In the genomic region with DNA sequence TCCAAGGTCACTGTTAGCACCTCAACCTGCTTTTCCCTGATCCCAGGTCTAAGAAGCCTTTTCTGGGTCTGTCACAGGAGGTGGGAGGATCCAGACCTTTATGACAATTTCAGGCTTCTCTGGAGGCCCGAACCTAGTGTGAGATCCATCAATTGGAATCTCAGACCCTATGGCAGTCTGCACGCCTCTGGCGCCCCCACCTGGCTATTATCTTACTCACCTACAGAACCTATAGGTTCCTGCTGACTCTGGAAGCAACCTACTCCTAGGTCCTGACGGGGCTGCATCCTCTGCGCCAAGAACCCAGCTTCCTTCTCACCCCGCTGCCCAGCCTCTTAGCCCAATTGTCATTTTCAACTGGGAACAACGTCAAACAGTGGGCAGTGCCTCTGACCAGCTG, we compare ENCODE assay signal across 10 mouse cellular contexts. TPM values are rescaled to one million over a fixed set of nuclear protein-coding genes. Genes with fewer than 3 reads are reported as not detected.
A peak's percentile ranks its signal among the peaks of the same experiment; 100 is the strongest.
DNase-seq lines count a peak whose midpoint lies in the region; ATAC-seq and TF ChIP-seq lines count a peak whose summit lies in the region.
"Had no signal": no experiment of that assay in that cellular context is flagged by ENCODE, and none has a peak within 500 bp of the region (broad histone marks: within the 10 kb centered on the region; RNA-seq: fewer than 3 reads in every experiment).

No protein-coding gene starts in this region.

- H3K4me2 ChIP-seq in heart, embryonic 12.5 days: no peak overlapping the region

- H3K4me1 ChIP-seq in thymus, adult 2 months (replicated peaks; ENCODE audit: control insufficient read depth, insufficient read depth, low read length): peaks cover 22% of the 10 kb centered on the region
- H3K4me1 ChIP-seq in heart, embryonic 12.5 days (replicated peaks): no peaks in the 10 kb centered on the region

- no peaks in the 10 kb centered on the region for H3K36me3 ChIP-seq in thymus, adult 2 months (ENCODE audit: control insufficient read depth, insufficient read depth, low read length)
- no peaks in the 10 kb centered on the region for H3K36me3 ChIP-seq in heart, embryonic 12.5 days

- no peak overlapping the region for H3K4me3 ChIP-seq in thymus, adult 2 months (ENCODE audit: control insufficient read depth, insufficient read depth, low read length)
- H3K4me3 ChIP-seq in heart, embryonic 12.5 days: no peak overlapping the region

- H3K9me3 ChIP-seq in heart, embryonic 12.5 days (replicated peaks): no peaks in the 10 kb centered on the region

- no peak for TF ChIP-seq POLR2A in thymus, adult 2 months (IDR thresholded peaks at IDR 0.05; ENCODE audit: control insufficient read depth, extremely low read depth, insufficient read depth, low read length, poor library complexity)

- TF ChIP-seq CTCF in thymus, adult 2 months (IDR thresholded peaks at IDR 0.05; ENCODE audit: borderline replicate concordance, control insufficient read depth, extremely low read depth, insufficient read depth, low read length, poor library complexity): peak; percentile 23; the same call in 1 of the 2 replicates

- DNase-seq in cerebellum, adult 11-12 months: peak; percentile 74
- peak; percentile 67 for DNase-seq in thymus, adult 2 months
- DNase-seq in thymus, adult 18-20 months: no peak
- peak; percentile 74 for DNase-seq in retina, embryonic 14.5 days (ENCODE audit: low spot score)
- DNase-seq in right cerebral cortex, adult 18-20 months: no peak

- no peak overlapping the region for H3K27ac ChIP-seq in thymus, adult 2 months (ENCODE audit: control insufficient read depth, insufficient read depth, low read length)
- H3K27ac ChIP-seq in heart, embryonic 12.5 days (ENCODE audit: poor library complexity, severe bottlenecking): no peak overlapping the region

- WGBS in thymus, adult 2 months: 21% methylated on average over 7 of the region's 7 CpGs
- WGBS in heart, embryonic 12.5 days: 19% methylated on average over 7 of the region's 7 CpGs

- ATAC-seq in cerebellum, adult (ENCODE audit: insufficient number of reproducible peaks, low FRiP score, low TSS enrichment): no peak
- peak; percentile 75 for ATAC-seq in granulocyte monocyte progenitor cell, adult 5-6 weeks (replicated peaks; ENCODE audit: poor library complexity, severe bottlenecking)
- no peak for ATAC-seq in heart, embryonic 12.5 days (ENCODE audit: insufficient number of reproducible peaks, low FRiP score)
- ATAC-seq: Patski had no signal

- no peak overlapping the region for H3K9ac ChIP-seq in heart, embryonic 12.5 days

- H3K27me3 ChIP-seq in thymus, adult 2 months (ENCODE audit: control insufficient read depth, insufficient read depth, low read length): no peaks in the 10 kb centered on the region
- H3K27me3 ChIP-seq in heart, embryonic 12.5 days (replicated peaks): peaks cover 20% of the 10 kb centered on the region
- H3K27me3 ChIP-seq: Patski had no signal

RNA-seq across cellular contexts. Expression of a gene that starts 10.7 kb away (rescaled TPM):
- polyA plus RNA-seq in thymus, adult 2 months (2012; rRNA removed): not detected in 2 replicates
- total RNA-seq in granulocyte monocyte progenitor cell, adult 5-6 weeks (2014; fragmentation: Nextera tagmentation): not detected in 2 replicates
- not detected in 2 replicates for total RNA-seq in granulocyte monocyte progenitor cell, adult 5-6 weeks (2017)
- not detected in 2 replicates for polyA plus RNA-seq in heart, embryonic 12.5 days (2016; fragmentation: Nextera tagmentation; extraction: Ambion mirVana)
- polyA plus RNA-seq: heart, embryonic 14.5 days; Patski had no signal

RNA-seq across cellular contexts. Expression of a gene that starts 13.1 kb away (rescaled TPM):
- 4.4 and 13.8 TPM in 2 replicates for polyA plus RNA-seq in thymus, adult 2 months (2012; rRNA removed)
- total RNA-seq in granulocyte monocyte progenitor cell, adult 5-6 weeks (2014; fragmentation: Nextera tagmentation): 3.5 and 4.2 TPM in 2 replicates
- total RNA-seq in granulocyte monocyte progenitor cell, adult 5-6 weeks (2017): 0.93 TPM in 1 of 2 replicates, not detected in the other
- polyA plus RNA-seq in heart, embryonic 12.5 days (2016; fragmentation: Nextera tagmentation; extraction: Ambion mirVana): 2.4 and 2.6 TPM in 2 replicates

RNA-seq across cellular contexts. Expression of a gene that starts 17.6 kb away (rescaled TPM):
- 59.2 and 77.5 TPM in 2 replicates for polyA plus RNA-seq in thymus, adult 2 months (2012; rRNA removed)
- 30.4 and 55.0 TPM in 2 replicates for total RNA-seq in granulocyte monocyte progenitor cell, adult 5-6 weeks (2014; fragmentation: Nextera tagmentation)
- total RNA-seq in granulocyte monocyte progenitor cell, adult 5-6 weeks (2017): 23.9 and 31.4 TPM in 2 replicates
- 82.7 and 83.3 TPM in 2 replicates for polyA plus RNA-seq in heart, embryonic 12.5 days (2016; fragmentation: Nextera tagmentation; extraction: Ambion mirVana)

RNA-seq across cellular contexts. Expression of a gene that starts 18.6 kb away (rescaled TPM):
- polyA plus RNA-seq in thymus, adult 2 months (2012; rRNA removed): 4.7 and 5.0 TPM in 2 replicates
- 6.0 TPM in 1 of 2 replicates, not detected in the other for total RNA-seq in granulocyte monocyte progenitor cell, adult 5-6 weeks (2014; fragmentation: Nextera tagmentation)
- total RNA-seq in granulocyte monocyte progenitor cell, adult 5-6 weeks (2017): 1.5 and 1.6 TPM in 2 replicates
- polyA plus RNA-seq in heart, embryonic 12.5 days (2016; fragmentation: Nextera tagmentation; extraction: Ambion mirVana): 2.4 and 3.3 TPM in 2 replicates

RNA-seq across cellular contexts. Expression of a gene that starts 22.1 kb away (rescaled TPM):
- polyA plus RNA-seq in thymus, adult 2 months (2012; rRNA removed): 165 and 192 TPM in 2 replicates
- total RNA-seq in granulocyte monocyte progenitor cell, adult 5-6 weeks (2014; fragmentation: Nextera tagmentation): 29.1 and 39.4 TPM in 2 replicates
- 20.2 and 32.5 TPM in 2 replicates for total RNA-seq in granulocyte monocyte progenitor cell, adult 5-6 weeks (2017)
- polyA plus RNA-seq in heart, embryonic 12.5 days (2016; fragmentation: Nextera tagmentation; extraction: Ambion mirVana): 22.1 and 22.7 TPM in 2 replicates

Comparison
In these comparisons a context has a peak if more than half of its experiments do, and no peak if none do; other contexts are left out.
1. DNase-seq: peak in cerebellum, adult 11-12 months (single experiment), thymus, adult 2 months (single experiment) and retina, embryonic 14.5 days (single experiment); none in thymus, adult 18-20 months (0 of 2) and right cerebral cortex, adult 18-20 months (single experiment).